Mouse (Mus musculus) liver, embryonic 14.5 days (tissue): ENCODE results near the gene Eps8.

Experiments used
- CTCF ChIP-seq: IDR thresholded peaks from 2 replicates; pipeline ENCODE4 v1.5.1; 2016; ENCODE audit warnings: antibody characterized with exemption, low read depth, control low read depth
- EP300 ChIP-seq: IDR thresholded peaks from 2 replicates; pipeline ENCODE4 v1.6.1; 2016; ENCODE audit warnings: antibody characterized with exemption, low read depth

DNA sequence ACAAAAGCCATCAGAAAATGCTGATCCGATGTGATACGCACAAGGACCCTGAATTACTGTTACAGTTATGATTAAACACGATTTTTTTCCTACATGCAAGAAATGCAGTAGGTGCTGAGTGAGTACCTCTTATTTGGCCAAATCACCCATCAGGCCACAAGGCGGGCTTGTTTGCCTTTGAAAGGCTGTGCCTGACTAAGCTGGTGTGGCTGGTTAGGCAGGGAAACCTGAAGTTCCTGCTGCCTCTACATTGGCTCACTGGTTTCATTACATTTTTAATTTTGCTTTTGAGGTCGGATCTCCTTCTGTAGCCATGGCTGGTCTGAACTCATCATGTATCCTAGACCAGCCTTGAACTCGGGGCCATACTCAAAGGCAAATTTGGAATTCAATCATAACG lies 151.7 kb downstream of the Eps8 start:
- no peak for TF ChIP-seq CTCF
- no peak for TF ChIP-seq EP300
